Mouse (Mus musculus): Measurements from ENCODE around the gene Chmp2a. TPM values are rescaled to one million over a fixed set of nuclear protein-coding genes. Genes with fewer than 3 reads are reported as not detected.

The Chmp2a gene
- total RNA-seq, 4 experiments from 2014 or later, result 152 to 158 (median 152) TPM

DNA sequence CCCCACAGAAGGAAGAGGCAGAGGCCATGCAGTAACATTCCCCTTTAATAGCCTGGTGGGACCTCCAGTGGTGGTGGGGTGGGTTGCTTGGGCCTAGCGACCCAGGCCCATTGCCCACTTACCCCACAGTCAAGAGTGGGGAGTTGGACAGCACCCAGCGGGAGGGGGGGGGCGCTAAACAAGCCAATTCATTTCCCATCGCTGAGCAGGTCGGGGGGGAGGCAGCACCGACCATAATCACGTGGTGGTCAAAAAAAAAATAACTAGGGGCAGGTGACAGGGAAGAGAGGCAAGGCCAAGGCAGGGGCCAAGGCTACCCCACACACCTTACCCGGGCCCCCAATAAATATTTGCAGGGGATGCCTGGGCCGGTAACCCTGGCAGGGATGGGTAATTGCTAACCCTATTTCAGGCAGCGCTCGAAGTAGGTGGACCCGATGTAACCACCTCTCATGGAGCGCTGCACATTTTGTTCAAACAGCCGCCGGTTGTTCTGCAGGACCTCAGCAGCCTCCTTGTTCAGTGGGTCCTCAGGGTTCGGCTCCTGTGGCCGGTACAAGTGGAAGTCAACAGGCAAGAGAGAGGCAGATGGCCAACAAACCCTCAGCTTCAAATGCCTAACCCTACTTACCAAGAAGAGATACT is 726 bp upstream of the Chmp2a start:
- no peak for DNase-seq (ENCODE audit: low spot score in 2 of 2)

DNA sequence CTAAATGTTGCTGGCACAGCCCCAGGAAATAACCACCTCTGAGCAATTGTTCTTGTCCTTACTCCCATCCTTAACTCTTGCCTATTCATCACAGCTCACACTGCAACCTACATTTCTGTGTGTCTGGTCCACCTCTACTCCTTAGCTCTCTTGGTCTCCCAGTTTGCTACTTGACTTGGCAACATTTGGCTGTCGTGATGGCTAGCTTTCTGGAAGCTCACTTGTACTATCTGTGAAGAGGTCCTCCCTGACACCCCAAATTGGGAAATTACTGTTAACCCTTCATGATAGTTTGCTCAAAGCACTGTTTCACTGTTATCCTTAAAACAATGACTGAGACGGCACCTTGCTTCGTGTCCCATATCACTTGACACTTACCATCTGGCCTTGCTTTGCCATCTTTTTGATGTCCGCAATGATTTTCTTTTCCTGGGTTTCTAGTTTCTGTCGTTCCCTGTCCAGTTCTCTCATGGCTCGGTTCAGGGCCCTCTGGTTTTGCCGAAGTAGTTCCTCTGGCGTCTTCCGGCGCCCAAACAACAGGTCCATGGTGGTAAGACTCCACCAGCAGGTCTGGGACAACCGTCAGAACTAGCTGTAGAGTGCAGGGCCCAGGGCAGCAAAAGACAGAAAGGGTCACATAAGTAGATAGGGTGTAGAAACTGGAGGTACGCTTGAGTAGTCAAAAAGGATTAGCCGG is 1.0 kb downstream of the Chmp2a start:
- no peak for DNase-seq (ENCODE audit: low spot score in 2 of 2)

DNA sequence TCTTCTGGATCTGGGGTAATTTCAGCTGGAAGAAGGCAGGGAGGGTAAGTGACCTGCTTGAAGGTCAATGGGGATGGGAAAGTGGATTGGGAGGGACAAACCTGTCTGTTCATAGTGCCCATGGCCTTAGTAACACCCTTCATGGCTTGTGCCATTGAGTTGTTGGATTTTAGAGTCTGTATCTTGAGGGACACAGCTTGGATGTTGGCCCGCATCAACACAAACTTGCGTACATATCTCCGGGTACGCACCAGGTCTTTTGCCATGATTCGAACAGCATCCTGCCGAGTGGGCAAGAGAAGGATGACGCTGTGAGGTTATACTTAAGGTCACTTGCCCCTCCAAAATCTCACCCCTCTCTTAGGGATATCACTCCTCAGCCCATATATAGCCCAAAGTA is 2.1 kb downstream of the Chmp2a start:
- no peak for DNase-seq (ENCODE audit: low spot score in 2 of 2)

DNA sequence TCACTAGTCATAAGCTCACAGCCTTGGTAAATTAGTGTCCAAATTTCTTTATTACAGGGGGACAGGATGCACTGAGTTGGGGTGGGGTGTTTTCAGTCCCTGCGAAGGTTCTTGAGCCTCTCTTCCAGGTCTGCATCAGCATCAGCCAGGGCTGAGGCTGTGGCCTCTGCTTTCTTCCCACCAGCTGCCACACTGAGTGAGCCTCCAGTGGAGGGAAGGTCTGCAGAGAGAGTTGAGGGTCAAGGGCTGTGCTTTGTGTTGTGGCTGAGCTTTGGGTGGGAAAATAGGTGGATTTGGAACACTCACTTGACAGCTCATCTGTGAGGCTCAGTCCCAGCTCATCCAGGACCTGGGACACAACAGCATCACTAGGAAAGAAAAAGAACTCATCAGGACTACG is 2.6 kb downstream of the Chmp2a start:
- no peak for DNase-seq (ENCODE audit: low spot score in 2 of 2)

DNA sequence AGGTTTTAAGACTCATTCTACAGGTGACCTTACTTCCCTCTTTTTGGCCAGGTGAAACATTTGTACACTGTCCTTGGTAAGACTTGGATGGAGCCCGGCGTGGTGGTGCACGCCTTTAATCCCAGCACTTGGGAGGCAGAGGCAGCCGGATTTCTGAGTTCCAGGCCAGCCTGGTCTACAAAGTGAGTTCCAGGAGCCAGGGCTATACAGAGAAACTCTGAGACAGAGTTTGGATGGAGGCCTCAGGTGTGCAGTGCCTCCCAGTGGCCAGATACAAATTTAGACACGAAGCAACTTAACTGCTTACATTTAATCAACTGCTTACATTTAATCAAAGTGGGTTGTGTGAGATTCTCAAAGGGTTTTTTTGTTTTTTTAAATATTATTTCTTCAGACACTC is 3.5 kb downstream of the Chmp2a start:
- DNase-seq (ENCODE audit: low spot score in 2 of 2), result no peak

DNA sequence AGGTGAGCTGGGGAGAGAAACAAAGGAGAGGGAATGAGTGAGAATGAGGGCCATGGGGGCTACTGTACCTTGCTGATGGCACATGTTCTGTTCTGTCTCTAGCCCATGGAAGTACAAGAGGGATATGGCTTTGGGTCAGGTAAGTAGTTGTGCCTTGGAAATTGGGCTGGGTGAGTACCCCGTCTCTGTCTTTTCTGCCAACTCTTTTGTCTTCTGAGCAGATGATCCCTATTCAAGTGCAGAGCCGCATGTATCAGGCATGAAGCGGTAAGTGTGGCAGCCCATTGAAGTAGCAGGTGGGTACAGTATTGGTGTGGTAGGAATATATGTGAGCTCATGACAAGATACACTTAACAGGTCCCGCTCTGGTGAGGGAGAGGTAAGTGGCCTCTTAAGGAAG is 5.6 kb downstream of the Chmp2a start:
- no peak for DNase-seq (ENCODE audit: low spot score in 2 of 2)

DNA sequence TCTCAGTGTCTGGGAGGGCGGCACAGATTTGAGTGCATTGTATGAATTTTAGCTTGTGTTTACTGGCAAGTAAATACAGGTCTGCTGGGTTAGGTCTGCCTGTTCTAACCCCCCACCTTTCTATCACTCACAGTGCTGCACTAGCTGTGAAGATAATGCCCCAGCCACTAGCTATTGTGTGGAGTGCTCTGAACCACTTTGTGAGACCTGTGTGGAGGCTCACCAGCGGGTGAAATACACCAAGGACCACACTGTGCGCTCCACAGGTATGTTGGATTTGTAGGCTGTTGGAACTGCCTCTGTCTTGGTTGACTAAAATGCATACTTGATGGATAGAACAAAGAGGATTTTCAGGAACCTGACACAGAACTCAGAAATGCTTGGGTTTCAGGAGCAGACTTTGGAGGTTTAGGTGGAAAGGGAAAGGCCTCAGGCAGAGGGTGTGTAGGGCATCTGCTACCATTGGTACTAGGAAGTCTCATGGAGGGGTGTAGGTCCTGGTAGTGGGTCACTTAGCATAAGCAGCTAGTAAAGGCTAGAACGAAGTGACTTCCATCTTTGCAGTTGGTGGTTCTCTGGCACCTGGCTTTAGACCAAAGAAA is 9.0 kb downstream of the Chmp2a start:
- DNase-seq (ENCODE audit: low spot score in 2 of 2), result no peak

DNA sequence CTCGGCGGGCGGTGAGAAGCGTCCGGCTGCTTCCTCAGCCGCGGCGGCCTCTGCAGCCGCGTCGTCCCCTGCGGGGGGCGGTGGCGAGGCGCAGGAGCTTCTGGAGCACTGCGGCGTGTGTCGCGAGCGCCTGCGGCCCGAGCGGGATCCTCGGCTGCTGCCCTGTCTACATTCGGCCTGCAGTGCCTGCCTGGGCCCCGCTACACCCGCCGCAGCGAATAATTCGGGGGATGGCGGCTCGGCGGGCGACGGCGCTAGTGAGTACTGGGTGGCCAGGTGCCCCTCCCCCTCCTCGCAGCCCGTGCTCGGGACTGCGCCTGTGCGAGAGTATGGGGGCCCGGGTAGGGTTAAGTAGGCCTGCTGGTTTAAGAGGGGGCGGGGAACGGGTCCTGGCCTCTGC is 9.8 kb downstream of the Chmp2a start:
- DNase-seq (ENCODE audit: low spot score in 2 of 2), result peak; percentile 64 to 82

DNA sequence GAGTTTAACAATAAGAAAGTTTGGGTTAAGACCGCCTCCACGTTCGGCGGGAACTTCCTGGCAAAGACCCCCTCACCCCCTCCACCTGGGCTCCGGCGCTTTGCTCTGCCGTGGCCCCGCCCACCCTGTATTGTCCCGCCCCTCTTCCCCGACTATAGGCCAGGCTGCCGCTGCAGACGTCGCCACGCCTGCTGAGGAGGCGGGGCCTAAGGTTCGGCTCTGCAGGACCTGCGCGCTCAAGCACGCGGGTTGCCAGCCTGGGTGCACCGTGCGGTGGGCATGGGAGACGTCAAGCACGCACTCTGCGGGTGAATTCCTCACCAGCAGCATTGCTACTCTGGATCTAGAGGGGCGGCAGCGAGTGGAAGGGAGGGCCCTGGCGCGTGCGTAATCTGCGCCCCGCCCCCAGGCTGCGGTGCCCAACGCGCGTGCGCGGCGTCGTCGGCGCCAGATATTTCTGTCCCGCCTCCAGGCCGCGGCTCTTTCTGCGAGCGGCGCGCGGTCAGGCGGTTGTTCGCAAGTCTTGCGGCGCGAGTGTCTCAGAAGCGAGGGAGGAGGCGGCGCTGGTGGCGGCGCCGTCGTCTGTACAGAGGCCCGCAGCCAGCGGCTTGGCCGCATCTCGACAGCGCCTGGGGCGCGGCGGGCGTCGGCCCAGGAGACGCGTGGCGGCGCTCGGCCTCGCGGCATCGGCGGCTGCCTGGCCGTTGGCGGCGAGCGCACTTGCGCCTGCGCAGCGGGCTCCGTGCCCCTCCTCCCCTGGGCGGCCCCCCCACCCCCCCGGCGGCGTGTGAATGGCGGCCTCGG is 10.5 kb downstream of the Chmp2a start:
- DNase-seq (ENCODE audit: low spot score in 2 of 2), result peak; percentile 94 to 96

DNA sequence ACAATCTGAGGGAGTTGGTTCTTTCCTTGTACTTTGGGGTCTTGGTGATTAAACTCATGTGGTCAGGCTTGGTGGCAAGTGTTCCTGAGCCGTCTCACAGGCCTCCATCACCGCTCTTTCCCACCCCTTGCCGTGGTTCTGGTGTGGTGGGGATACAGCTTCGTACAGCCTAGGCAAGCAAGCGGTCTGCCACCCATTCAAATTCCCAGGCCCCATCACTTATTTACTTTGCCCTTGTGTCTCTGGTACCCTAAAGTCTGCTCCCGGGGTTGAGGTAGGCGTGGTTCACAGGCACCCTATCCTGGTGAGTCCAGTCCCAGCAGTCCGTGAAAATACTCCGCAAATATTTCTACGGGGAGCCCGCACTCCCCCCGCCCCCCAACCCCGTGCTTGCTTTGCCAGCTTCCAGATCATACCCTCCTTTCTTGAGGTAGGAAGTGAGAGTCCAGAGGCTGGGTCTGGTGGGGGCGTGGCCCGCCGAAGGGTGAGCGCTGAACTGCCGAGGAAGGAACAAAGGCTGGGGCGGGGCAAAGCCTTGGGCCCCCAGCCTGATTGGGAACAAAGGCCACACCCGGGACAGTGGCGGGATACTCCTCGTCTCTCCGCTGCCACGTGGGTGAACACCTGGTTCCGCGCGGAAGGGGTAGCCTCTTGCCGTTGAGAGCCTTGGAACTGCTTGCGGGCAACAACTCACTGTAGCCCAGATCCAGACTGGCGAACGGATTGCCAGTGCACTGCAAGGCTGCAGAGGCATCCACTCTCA is 11.7 kb downstream of the Chmp2a start:
- DNase-seq (ENCODE audit: low spot score in 2 of 2), result no peak

DNA sequence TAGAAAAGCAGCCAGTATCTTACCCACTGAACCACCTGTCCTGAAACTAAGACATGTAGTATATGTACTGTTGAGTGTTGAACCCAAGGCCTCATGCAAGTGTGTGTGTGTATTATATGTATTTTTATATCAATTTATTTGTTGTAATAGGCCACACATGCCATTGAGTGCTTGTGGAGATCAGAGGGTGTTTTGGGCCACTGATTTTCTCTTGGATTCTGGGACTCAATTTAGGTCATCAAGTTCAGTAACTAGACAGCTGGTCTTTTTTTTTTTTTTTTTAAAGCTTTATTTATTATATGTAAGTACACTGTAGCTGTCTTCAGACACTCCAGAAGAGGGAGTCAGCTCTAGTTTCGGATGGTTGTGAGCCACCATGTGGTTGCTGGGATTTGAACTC is 19.4 kb downstream of the Chmp2a start:
- DNase-seq (ENCODE audit: low spot score in 2 of 2), result no peak

DNA sequence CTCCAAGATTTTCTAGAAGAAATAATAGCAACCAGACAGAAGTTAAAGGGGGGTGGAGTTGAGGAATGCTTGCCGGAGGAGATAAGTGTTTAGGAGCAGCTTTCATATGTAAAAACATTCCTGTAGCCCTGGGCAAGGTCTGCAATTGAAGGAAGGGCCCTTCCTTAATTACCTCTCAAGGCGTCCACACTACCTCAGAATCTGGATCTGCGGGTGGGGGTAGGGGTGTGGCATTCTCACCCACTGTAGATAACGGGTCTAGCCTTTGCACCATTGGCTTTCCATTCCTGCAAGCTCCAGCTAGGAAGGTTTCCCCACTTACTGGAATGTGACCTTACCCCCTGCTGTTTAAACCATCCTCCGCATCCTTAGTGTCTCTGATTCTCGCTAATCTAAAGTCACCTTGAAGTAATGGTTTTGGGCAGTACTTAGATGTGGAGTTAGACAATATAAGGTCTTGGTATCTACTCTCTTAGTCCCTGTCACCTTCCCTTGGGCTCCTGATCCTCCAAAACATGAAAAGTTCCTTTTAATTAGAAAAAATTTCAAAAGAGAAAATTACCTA is 20.2 kb downstream of the Chmp2a start:
- no peak for DNase-seq (ENCODE audit: low spot score in 2 of 2)

DNA sequence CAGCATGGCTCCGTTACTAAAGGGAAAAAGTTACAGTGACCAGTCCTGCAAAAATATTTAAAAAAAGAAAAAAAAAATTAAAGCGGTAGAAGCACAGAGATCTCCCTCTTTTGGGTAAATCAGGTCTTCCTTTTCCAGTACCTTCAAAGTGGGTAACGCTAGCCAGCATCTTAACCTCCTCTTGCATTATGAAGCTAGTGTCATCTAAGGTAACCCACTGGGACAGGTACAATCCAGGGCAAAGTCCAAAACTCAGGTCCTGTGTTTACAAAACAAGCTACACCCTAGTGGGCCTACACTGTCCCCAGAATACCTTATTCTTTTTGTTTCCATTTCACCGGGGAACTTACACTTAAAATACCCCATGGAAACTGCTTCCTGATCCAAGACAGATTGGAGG is 20.9 kb downstream of the Chmp2a start:
- DNase-seq (ENCODE audit: low spot score in 2 of 2), result no peak

DNA sequence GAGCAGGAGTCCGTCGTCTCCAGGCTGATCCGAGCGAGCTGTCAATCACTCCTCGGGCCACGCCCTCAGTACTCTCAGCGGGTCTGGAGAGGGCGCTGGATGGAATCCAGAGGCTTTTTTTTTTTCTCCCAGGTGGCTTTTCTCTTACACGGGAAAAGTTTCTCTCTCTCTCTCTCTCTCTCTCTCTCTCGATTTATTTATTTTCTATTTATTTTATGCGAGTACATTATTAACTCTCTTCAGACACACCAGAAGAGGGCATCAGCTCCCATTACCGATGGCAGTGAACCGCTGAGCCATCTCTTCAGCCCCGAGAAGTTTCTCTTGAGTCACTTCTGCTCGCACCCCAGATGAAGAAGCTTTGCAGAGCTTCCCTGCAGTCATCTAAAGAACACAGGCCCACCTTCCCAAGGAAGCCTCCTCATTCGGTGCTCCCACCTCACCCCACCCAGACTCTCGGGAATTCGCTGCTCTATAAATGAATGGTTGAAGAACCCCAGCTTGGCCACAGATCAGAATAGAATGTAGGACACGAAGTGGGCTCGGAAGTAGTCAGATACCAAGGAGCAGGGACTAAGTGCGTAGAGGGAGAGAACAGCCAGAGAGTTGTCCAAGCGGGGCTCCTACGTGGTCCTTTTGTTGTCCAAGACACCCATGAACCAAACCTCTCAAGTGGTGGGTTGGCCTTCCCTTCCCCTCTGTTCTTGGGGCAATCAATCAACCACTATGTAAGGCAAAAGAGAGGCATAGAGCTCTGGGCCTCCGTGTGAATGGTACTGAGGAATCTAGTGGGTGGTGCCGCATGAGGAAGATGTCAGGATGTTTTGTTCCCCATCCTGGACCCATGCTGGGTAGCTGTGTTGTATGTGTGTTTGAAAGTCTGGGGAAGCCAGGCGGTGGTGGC is 24.4 kb downstream of the Chmp2a start, which contains the start of gene Zbtb45:
Gene Zbtb45 (minus strand): TSS at position 30 of the 904 bp plus-strand sequence.
- no peak for DNase-seq (ENCODE audit: low spot score in 2 of 2)

DNA sequence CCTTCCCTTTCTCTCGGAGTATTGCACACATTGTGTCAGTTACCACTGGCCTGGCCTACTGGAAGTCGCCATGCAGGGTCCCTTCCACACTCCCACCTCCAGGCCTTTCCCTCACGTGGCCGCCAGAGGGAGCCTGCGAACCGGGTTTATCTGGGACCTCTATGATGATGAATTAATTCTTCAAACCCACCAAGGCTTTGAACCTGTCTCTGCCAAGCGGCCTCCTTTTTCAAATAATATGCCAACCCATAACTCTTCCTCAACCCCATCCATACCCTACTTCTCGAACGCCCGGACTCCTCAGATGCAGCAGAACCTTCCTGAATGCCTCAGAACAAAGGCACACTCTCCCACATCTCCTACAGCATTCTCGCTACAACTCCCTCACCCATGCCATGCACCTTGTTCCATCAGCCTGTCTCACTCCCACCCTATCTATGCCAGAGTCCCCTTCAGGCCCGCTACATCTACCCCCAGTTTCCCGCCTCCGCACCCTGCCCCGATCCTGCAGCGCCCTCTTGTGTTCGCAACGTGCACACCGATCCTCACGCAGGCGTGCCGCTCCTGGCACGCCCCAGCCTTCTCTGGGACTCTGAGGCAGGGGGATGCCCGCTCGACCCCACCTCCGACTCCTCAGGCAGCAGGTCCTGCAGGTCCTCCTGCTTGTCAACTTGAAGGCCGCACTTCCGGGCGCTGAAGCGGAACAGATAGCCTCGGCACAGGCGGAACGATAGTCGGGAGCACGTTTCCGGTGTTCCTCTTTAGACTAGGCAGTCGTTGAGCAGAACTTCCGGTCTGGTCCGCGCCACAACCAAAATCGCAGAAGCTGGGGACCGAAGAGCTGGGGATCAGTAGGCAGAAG is 25.2 kb downstream of the Chmp2a start:
- DNase-seq (ENCODE audit: low spot score in 2 of 2), result peak; percentile 93 to 94

DNA sequence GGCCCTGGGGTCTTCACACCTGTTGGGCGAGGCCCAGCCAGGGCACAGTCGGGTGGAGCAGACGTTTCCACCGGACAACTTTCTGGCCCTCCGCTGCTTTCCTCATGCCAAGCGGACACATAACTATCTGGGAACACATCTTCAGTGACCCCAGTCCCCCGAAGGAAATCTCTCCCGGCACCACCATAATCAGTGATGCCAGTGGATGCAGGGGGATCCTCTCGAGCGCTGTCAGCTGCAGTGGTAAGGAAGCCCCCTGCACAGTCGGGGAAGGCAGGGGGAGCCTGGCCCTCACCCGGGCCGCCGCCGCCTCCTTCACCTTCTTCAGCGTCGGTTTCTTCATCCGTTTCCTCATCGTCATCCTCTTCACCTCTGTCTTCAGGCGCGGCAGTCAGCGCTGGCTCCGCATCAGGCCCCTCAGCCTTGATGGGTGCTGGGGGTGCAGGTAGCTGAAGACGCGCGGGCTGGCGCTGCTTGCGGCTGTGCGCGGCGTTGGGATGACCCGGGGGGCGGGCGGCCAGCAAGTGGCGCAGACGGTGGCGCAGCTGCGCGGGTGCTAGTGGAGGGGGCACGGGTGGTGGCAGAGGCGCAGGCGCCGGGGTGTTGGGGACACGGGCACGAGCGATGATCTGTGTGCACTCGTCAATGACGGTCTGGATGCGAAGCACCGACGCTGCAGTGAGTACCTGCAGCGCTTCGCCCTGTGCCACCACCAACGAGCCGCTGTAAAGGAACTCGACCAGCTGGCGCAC is 27.1 kb downstream of the Chmp2a start:
- no peak for DNase-seq (ENCODE audit: low spot score in 2 of 2)

DNA sequence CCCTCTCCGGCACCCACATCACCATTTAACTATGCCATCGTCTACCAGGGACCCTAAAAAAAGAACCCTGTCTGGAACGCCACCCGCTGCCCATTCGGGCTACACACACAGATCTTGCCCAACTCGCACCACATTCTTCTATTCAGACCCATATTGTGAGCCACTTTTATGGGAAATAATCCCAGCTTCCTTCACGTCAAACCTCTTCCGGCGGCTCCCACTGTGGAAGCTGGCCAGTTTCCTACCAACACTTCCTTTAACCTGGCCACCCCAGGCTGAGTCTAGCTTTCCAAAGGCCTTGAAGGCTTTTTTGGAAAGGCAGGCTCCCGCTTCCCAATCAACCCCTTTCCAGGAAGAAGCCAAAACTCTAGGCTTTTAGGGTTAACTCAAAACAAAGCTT is 28.1 kb downstream of the Chmp2a start:
- no peak for DNase-seq (ENCODE audit: low spot score in 2 of 2)

DNA sequence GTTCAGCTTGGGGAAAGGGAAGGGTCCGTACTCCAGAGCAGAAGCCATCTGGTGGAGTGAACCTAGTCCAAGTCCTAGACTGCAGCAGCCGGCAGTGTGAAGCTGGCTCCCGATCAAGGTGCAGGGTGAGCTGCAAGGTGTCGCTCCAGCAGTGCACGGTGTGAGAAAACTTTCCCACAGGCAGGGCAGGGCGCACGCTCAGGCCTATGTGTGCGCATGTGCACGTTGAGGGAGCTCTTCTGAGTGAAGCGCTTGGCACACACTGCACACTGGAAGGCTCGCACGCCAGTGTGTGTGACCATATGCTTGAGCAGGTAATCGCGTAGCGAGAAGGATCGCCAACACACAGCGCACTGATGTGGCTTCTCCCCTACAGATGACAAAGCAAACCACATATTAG is 28.6 kb downstream of the Chmp2a start:
- DNase-seq (ENCODE audit: low spot score in 2 of 2), result no peak

All from left cerebral cortex, adult 8-10 months (tissue).